Mouse (Mus musculus) forebrain, embryonic 14.5 days (tissue): ENCODE results near the gene Plekhh2. TPM values are rescaled to one million over a fixed set of nuclear protein-coding genes. Genes with fewer than 3 reads are reported as not detected.

ENCODE experiments used
- ATAC-seq: fragments of 200-750 bp; cut with Nextera tagmentation; 2 replicates; pipeline ENCODE4 v1.8.0; 2017; ENCODE audit warnings: mild to moderate bottlenecking, moderate library complexity
- DNase-seq: peaks from one replicate; pipeline ENCODE4 v3.0.0-alpha.2; 2015; ENCODE audit warnings: low spot score
- H3K27ac ChIP-seq: fragments of 300-500 bp; sonication (generic); 2 replicates; pipeline ENCODE4 v1.5.1; 2014; ENCODE audit warnings: low read depth, mild to moderate bottlenecking, control low read depth, low read length, moderate library complexity
- H3K27me3 ChIP-seq: fragments of 300-500 bp; sonication (generic); replicated peaks from 2 replicates; pipeline ENCODE4 v1.6.1; 2014; ENCODE audit warnings: low read length, control low read depth, mixed read lengths; ENCODE audit not compliant: control insufficient read depth, insufficient read depth
- H3K36me3 ChIP-seq: fragments of 300-500 bp; sonication (generic); 2 replicates; pipeline ENCODE4 v1.6.1; 2014; ENCODE audit warnings: low read length, control low read depth; ENCODE audit not compliant: control insufficient read depth, insufficient read depth
- H3K4me1 ChIP-seq: fragments of 300-500 bp; sonication (generic); 2 replicates; pipeline ENCODE4 v1.6.1; 2014; ENCODE audit warnings: antibody characterized with exemption, low read length, control low read depth; ENCODE audit not compliant: control insufficient read depth, insufficient read depth
- H3K4me2 ChIP-seq: fragments of 300-500 bp; sonication (generic); 2 replicates; pipeline ENCODE4 v1.6.1; 2014; ENCODE audit warnings: mild to moderate bottlenecking, control low read depth, low read length
- H3K4me3 ChIP-seq: fragments of 300-500 bp; sonication (generic); 2 replicates; pipeline ENCODE4 v1.5.1; 2014; ENCODE audit warnings: low read depth, low read length, control low read depth
- H3K9ac ChIP-seq: fragments of 300-500 bp; sonication (generic); 2 replicates; pipeline ENCODE4 v1.6.1; 2014; ENCODE audit warnings: mild to moderate bottlenecking, low read length, control low read depth, moderate library complexity
- H3K9me3 ChIP-seq: fragments of 300-500 bp; sonication (generic); replicated peaks from 2 replicates; pipeline ENCODE4 v1.6.1; 2016; ENCODE audit warnings: low read length, control low read depth, mixed read lengths; ENCODE audit not compliant: control insufficient read depth
- WGBS: fragments of 180-500 bp; shearing (Covaris S2); extraction: QIAGEN DNeasy Blood & Tissue Kit; methylation state at CpG from one replicate; pipeline ENCODE4 v1.1.7; 2014; 5-methylcytosine and 5-hydroxymethylcytosine counted together
- polyA plus RNA-seq: library from polyadenylated mRNA; unstranded; fragments of >200 nt; fragmentation: Nextera tagmentation; extraction: Ambion mirVana; gene quantifications from 2 replicates; pipeline ENCODE4 v1.2.1, GENCODE M21; 2014

The Plekhh2 gene
- polyA plus RNA-seq, 1 experiment from 2014 or later: 0.88 TPM

DNA sequence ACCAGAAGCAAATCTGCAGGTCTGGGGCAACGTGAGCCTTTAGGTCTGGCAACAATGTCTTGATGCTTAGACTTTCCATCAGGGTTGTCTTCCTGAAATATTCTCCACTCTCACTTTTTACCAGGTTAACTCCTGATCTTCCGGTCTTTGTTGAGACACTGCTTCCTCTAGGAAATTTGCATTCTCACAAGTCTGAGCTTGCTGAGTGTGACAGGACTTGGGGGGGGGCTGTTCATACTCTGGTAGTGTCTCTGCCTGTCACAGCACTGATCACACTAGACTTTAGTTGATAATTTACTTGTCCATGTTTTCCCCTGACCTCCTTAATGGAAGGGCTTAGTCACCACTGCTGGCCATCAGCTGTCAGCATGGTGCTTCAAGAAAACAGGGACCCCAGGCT, 24.3 kb upstream of the Plekhh2 start:
- Histone ChIP-seq H3K4me3 (no peak overlapping the region), H3K4me1 (no peaks in the 10 kb centered on the region), H3K9ac (no peak overlapping the region), H3K27ac (no peak overlapping the region), H3K9me3 (no peaks in the 10 kb centered on the region), H3K4me2 (no peak overlapping the region), H3K36me3 (no peaks in the 10 kb centered on the region), H3K27me3 (no peaks in the 10 kb centered on the region)
- WGBS: 91% methylated on average over 2 of the region's 2 CpGs
- DNase-seq: no peak
- ATAC-seq: no peak

DNA sequence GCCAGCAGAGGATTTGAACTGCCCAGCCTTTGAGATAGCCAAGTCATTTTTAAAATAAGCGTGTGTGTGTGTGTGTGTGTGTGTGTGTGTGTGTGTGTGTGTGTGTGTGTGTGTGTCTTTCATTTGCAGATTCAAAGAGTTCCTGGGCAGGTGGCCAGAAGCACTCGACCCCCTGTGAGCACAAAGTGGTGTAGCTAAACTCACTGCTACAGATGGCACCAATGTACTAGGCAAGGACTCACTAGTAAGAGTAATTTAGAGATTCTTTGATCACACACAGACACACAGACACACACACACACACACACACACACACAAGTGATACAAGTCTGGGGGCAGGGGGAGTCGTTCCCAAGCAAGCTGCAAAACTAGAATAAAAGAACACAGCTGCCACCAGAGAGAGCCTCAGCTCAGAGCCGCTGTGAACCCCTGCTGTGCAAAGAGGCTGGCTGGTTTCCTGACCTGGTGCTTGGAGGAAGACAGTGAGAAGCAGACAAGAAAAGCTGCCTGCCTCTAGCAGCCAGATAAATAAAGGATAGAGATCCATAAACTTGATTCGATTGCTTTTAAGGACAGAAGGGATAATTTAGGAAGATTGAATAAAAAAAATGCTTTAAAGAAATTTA, 19.3 kb upstream of the Plekhh2 start:
- H3K27ac ChIP-seq: no peak overlapping the region
- no peak overlapping the region for H3K4me2 ChIP-seq
- DNase-seq (peak; percentile 66), ATAC-seq (no peak; the same call in 1 of the 2 replicates)
- 19% methylated on average over 5 of the region's 5 CpGs for WGBS
- no peak overlapping the region for H3K4me3 ChIP-seq
- no peaks in the 10 kb centered on the region for H3K36me3 ChIP-seq
- no peak overlapping the region for H3K9ac ChIP-seq
- no peaks in the 10 kb centered on the region for H3K4me1 ChIP-seq
- no peaks in the 10 kb centered on the region for H3K9me3 ChIP-seq
- H3K27me3 ChIP-seq: no peaks in the 10 kb centered on the region

DNA sequence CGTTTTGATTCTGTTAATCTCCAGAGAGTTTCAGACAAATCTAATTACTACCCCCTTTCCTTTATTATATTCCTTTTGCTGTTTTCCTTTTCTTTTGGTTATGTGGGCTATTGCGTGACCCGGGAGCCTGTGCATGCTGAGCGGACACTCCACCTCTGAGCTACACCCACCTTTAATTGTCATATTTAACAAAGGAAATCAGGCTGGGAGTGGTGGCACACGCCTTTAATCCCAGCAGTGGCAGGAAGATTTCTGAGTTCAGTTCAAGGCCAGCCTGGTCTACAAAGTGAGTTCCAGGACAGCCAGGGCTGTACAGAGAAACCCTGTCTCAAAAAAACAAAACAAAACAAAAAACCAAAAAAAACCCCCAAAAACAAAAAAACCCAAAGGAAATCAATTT, 14.7 kb upstream of the Plekhh2 start:
- Histone ChIP-seq H3K27me3 (no peaks in the 10 kb centered on the region), H3K9me3 (no peaks in the 10 kb centered on the region), H3K9ac (no peak overlapping the region), H3K4me3 (no peak overlapping the region), H3K27ac (no peak overlapping the region), H3K4me2 (no peak overlapping the region), H3K4me1 (0 out of 2 replicates have a peak, but pooled peaks cover 2% of the 10 kb centered on the region), H3K36me3 (no peaks in the 10 kb centered on the region)
- ATAC-seq (no peak), DNase-seq (no peak)
- WGBS: 78% methylated on average over 5 of the region's 5 CpGs

DNA sequence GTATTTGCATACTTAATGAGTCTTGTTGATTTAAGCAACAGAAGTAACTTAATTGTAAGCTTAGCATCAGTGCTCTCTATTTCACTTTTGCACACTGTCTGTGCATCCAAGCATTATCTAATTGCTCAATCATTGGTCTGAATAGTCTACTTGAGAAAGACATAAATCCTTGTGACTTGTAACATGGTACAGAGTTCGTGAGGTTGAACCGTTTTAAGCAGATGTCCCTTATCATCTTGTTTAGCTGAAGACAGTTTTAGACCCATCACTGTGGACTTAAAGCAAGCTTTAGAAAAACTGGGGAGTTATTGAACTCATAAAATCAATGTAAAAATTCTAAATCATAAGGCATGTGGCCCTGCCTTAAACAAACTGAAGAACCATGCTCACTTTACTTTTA, 14.1 kb upstream of the Plekhh2 start:
- ATAC-seq (no peak), DNase-seq (no peak)
- H3K27me3 ChIP-seq: no peaks in the 10 kb centered on the region
- H3K4me1 ChIP-seq: 0 out of 2 replicates have a peak, but pooled peaks cover 2% of the 10 kb centered on the region
- no peaks in the 10 kb centered on the region for H3K36me3 ChIP-seq
- no peak overlapping the region for H3K4me2 ChIP-seq
- no peak overlapping the region for H3K4me3 ChIP-seq
- no peak overlapping the region for H3K27ac ChIP-seq
- 64% methylated on average over 2 of the region's 2 CpGs for WGBS
- no peak overlapping the region for H3K9ac ChIP-seq
- no peaks in the 10 kb centered on the region for H3K9me3 ChIP-seq

- WGBS: 67% methylated on average over 3 of the region's 3 CpGs
- Histone ChIP-seq H3K27ac (no peak overlapping the region), H3K4me3 (no peak overlapping the region), H3K9me3 (no peaks in the 10 kb centered on the region), H3K9ac (no peak overlapping the region), H3K4me2 (no peak overlapping the region), H3K27me3 (no peaks in the 10 kb centered on the region), H3K36me3 (no peaks in the 10 kb centered on the region), H3K4me1 (0 out of 2 replicates have a peak, but pooled peaks cover 2% of the 10 kb centered on the region)
- DNase-seq (no peak), ATAC-seq (no peak)
Measured at GRCm38 (mm10) chr17:84497972-84498604, 13.6 kb upstream of the Plekhh2 start.

DNA sequence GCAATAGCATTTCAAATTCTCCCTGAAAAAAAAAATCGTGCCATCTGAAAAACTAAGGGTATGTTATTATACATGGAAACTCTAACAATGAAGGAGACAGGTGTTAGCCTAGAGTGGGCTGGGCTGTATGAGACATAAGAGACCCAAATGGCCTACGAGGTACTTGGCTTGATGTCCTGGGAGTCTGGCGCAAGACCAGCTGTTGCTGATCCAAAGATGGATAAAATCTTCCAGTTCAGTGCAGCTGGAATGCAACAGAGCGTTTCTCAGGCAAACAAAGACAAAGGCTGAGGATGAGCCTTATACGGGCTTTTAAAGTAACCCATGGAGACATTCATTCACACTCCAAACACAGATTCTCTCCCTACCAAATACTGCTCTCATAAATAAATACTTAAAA, 13.1 kb upstream of the Plekhh2 start:
- Histone ChIP-seq H3K9me3 (no peaks in the 10 kb centered on the region), H3K36me3 (no peaks in the 10 kb centered on the region), H3K9ac (no peak overlapping the region), H3K27me3 (no peaks in the 10 kb centered on the region), H3K4me3 (no peak overlapping the region), H3K27ac (no peak overlapping the region), H3K4me2 (no peak overlapping the region), H3K4me1 (0 out of 2 replicates have a peak, but pooled peaks cover 2% of the 10 kb centered on the region)
- no peak for ATAC-seq
- DNase-seq: peak; percentile 48
- WGBS: 27% methylated on average over 5 of the region's 5 CpGs

DNA sequence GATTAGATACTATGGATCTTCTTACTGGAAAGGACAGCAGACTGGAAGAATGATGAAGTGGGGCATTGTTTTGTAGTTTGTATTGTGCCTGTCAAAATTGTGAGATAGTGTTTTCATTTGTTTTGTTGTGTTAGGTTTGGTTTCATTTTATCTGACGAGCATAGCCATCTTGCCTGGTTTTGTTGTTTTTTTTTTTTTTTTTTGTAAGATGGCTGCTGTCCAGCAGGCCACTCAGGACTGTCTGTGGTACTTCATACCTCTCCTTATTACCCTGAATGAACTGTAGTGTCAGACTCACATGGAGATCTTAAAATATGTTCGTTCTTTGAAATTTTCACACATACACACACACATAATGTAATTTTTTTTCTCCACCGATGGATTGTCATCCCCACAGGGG, 9.4 kb upstream of the Plekhh2 start:
- no peak overlapping the region for H3K27ac ChIP-seq
- no peak overlapping the region for H3K9ac ChIP-seq
- H3K36me3 ChIP-seq: no peaks in the 10 kb centered on the region
- 0 out of 2 replicates have a peak, but pooled peaks cover 2% of the 10 kb centered on the region for H3K4me1 ChIP-seq
- no peak for DNase-seq
- H3K9me3 ChIP-seq: no peaks in the 10 kb centered on the region
- WGBS: 79% methylated on average over 3 of the region's 3 CpGs
- H3K27me3 ChIP-seq: no peaks in the 10 kb centered on the region
- no peak overlapping the region for H3K4me2 ChIP-seq
- no peak overlapping the region for H3K4me3 ChIP-seq
- no peak for ATAC-seq

- no peak overlapping the region for H3K4me3 ChIP-seq
- WGBS: 84% methylated on average over 2 of the region's 2 CpGs
- no peak overlapping the region for H3K4me2 ChIP-seq
- DNase-seq (no peak), ATAC-seq (no peak)
- no peak overlapping the region for H3K27ac ChIP-seq
- H3K9ac ChIP-seq: no peak overlapping the region
- H3K9me3 ChIP-seq: no peaks in the 10 kb centered on the region
- H3K27me3 ChIP-seq: 0 out of 2 replicates have a peak, but pooled peaks cover under 1% of the 10 kb centered on the region
- H3K4me1 ChIP-seq: peaks cover 9% of the 10 kb centered on the region; the same call in 1 of the 2 replicates
- H3K36me3 ChIP-seq: no peaks in the 10 kb centered on the region
Measured at GRCm38 (mm10) chr17:84505922-84506321, 5.8 kb upstream of the Plekhh2 start.

DNA sequence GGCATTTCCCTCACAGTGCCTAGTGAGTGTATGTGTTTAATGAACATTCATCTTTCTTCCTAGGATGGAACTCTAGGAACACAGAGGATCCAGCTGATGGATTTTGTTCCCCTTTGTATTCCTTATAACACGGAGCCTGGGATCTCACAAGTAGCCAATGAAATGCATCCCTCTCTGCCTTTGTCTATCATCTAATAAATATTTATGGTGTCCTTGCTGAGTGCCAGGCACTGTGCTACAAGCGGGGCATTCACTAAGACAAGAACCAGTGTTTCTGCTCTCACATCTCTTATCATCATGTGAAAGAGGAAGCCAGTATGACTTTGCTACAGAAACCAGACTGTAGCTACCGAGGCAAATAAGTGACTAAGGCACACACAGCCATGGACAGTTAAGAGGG, 3.0 kb upstream of the Plekhh2 start:
- Histone ChIP-seq H3K27ac (no peak overlapping the region), H3K27me3 (peaks cover 10% of the 10 kb centered on the region; the same call in 1 of the 2 replicates), H3K4me3 (no peak overlapping the region), H3K36me3 (no peaks in the 10 kb centered on the region), H3K9me3 (no peaks in the 10 kb centered on the region), H3K4me1 (peaks cover 17% of the 10 kb centered on the region), H3K9ac (no peak overlapping the region), H3K4me2 (no peak overlapping the region)
- DNase-seq (peak; percentile 35), ATAC-seq (0 out of 2 replicates have a peak, but pooled peaks have one; percentile 16)
- 20% methylated on average over 3 of the region's 3 CpGs for WGBS
